ENCODE assay signal across 7 mouse cellular contexts in the genomic region with DNA sequence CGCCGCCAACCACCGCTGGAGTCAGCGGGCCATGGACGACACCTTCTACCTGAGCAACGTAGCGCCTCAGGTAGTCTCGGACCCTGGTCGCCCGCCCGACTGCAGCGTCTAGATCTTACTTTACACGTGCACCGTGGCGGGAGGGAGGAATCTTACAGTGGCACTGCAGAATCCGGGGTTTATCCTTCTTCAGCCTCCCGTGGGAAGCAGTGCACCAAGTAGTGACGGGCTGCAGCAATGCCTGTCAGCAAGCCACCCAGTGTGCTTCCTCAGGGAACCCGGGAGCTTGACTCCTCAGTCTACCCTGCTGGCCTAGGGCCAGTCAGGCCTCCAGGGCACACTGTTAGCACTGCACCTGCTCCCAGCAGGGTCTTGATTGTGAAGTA. TPM values are rescaled to one million over a fixed set of nuclear protein-coding genes. Genes with fewer than 3 reads are reported as not detected.
DNase-seq lines count a peak whose midpoint lies in the region; ATAC-seq and TF ChIP-seq lines count a peak whose summit lies in the region.

No protein-coding gene starts in this region.

- ATAC-seq in lung, postnatal 0 days = no peak; the same call in 1 of the 2 replicates
- ATAC-seq in embryonic facial prominence, embryonic 15.5 days (ENCODE audit: insufficient number of reproducible peaks, low FRiP score, low TSS enrichment, low read depth) = peak; percentile 12; the same call in 1 of the 2 replicates

- peaks cover 19% of the 10 kb centered on the region for H3K36me3 ChIP-seq in lung, postnatal 0 days (ENCODE audit: insufficient read depth, low read length)
- H3K36me3 ChIP-seq in embryonic facial prominence, embryonic 15.5 days = peaks cover 45% of the 10 kb centered on the region
- H3K36me3 ChIP-seq in limb, embryonic 10.5 days = peaks cover 49% of the 10 kb centered on the region

- TF ChIP-seq CTCF in lung, postnatal 0 days (IDR thresholded peaks at IDR 0.05) = no peak
- no peak for TF ChIP-seq CTCF in olfactory bulb, adult 2 months (IDR thresholded peaks at IDR 0.05; ENCODE audit: insufficient read depth, low read depth, low read length)

- peak overlapping the region; percentile 55 for H3K9ac ChIP-seq in lung, postnatal 0 days (replicated peaks; ENCODE audit: low read depth)
- H3K9ac ChIP-seq in embryonic facial prominence, embryonic 15.5 days = peak overlapping the region; percentile 54

- H3K27me3 ChIP-seq in lung, postnatal 0 days (replicated peaks; ENCODE audit: insufficient read depth, low read length) = no peaks in the 10 kb centered on the region
- H3K27me3 ChIP-seq in embryonic facial prominence, embryonic 15.5 days = no peaks in the 10 kb centered on the region
- no peaks in the 10 kb centered on the region for H3K27me3 ChIP-seq in limb, embryonic 10.5 days (ENCODE audit: low read depth, poor library complexity, severe bottlenecking)

- H3K4me1 ChIP-seq in lung, postnatal 0 days (ENCODE audit: insufficient read depth, low read depth, low read length) = peaks cover 5% of the 10 kb centered on the region; the same call in 1 of the 2 replicates
- peaks cover 13% of the 10 kb centered on the region for H3K4me1 ChIP-seq in embryonic facial prominence, embryonic 15.5 days
- H3K4me1 ChIP-seq in limb, embryonic 10.5 days = peaks cover 19% of the 10 kb centered on the region
- peaks cover 25% of the 10 kb centered on the region for H3K4me1 ChIP-seq in olfactory bulb, adult 2 months (ENCODE audit: control insufficient read depth, insufficient read depth, low read length)

- H3K27ac ChIP-seq in lung, postnatal 0 days (ENCODE audit: low read length) = peak overlapping the region; percentile 86; the same call in 1 of the 2 replicates
- H3K27ac ChIP-seq in embryonic facial prominence, embryonic 15.5 days (replicated peaks) = peak overlapping the region; percentile 89
- H3K27ac ChIP-seq in limb, embryonic 10.5 days = peak overlapping the region; percentile 93
- H3K27ac ChIP-seq in olfactory bulb, adult 2 months (ENCODE audit: insufficient read depth, low read depth, low read length) = peak overlapping the region; percentile 93

- no peak for TF ChIP-seq POLR2A in olfactory bulb, adult 2 months (IDR thresholded peaks at IDR 0.05; ENCODE audit: insufficient read depth, low read depth, low read length)

- H3K9me3 ChIP-seq in lung, postnatal 0 days (ENCODE audit: low read length) = no peaks in the 10 kb centered on the region
- H3K9me3 ChIP-seq in embryonic facial prominence, embryonic 15.5 days (replicated peaks) = no peaks in the 10 kb centered on the region; the same call in 1 of the 2 replicates
- no peaks in the 10 kb centered on the region; the same call in 1 of the 2 replicates for H3K9me3 ChIP-seq in limb, embryonic 10.5 days (replicated peaks)

- no peak for TF ChIP-seq EP300 in lung, postnatal 0 days (IDR thresholded peaks at IDR 0.05)

- H3K4me2 ChIP-seq in lung, postnatal 0 days (replicated peaks; ENCODE audit: low read depth, low read length) = peak overlapping the region; percentile 96
- H3K4me2 ChIP-seq in embryonic facial prominence, embryonic 15.5 days (replicated peaks) = peak overlapping the region; percentile 97

- H3K4me3 ChIP-seq in lung, postnatal 0 days (ENCODE audit: low read depth, low read length) = peak overlapping the region; percentile 57
- H3K4me3 ChIP-seq in embryonic facial prominence, embryonic 15.5 days (replicated peaks) = peak overlapping the region; percentile 73
- H3K4me3 ChIP-seq in limb, embryonic 10.5 days = peak overlapping the region; percentile 80
- H3K4me3 ChIP-seq in olfactory bulb, adult 2 months (ENCODE audit: insufficient read depth, low read depth, low read length) = peak overlapping the region; percentile 63

- 1% methylated on average over 19 of the region's 19 CpGs for WGBS in lung, postnatal 0 days
- 2% methylated on average over 19 of the region's 19 CpGs for WGBS in embryonic facial prominence, embryonic 15.5 days
- WGBS in limb, embryonic 10.5 days = 4% methylated on average over 19 of the region's 19 CpGs
- WGBS in olfactory bulb, adult 2 months = under 1% methylated on average over 19 of the region's 19 CpGs

- no peak for DNase-seq in lung, postnatal 0 days (ENCODE audit: low spot score)
- DNase-seq in lung, postnatal 36 days = no peak
- no peak for DNase-seq in limb, embryonic 10.5 days (ENCODE audit: low spot score)
- no peak for DNase-seq in thymus, postnatal 25 days
- DNase-seq in spleen, postnatal 14 days (ENCODE audit: low spot score in 2 of 2) = no peak

RNA-seq across cellular contexts. Expression of gene Endog, which starts 0.7 kb away (rescaled TPM):
- polyA plus RNA-seq in lung, postnatal 0 days (2015; fragmentation: Nextera tagmentation; extraction: Ambion mirVana) = 19.6 and 24.4 TPM in 2 replicates
- polyA plus RNA-seq in embryonic facial prominence, embryonic 15.5 days (2015; fragmentation: Nextera tagmentation; extraction: Ambion mirVana) = 17.7 and 18.9 TPM in 2 replicates
- 15.2 and 19.5 TPM in 2 replicates for polyA plus RNA-seq in limb, embryonic 10.5 days (2016; fragmentation: Nextera tagmentation; extraction: Ambion mirVana)
- polyA plus RNA-seq in olfactory bulb, adult 2 months (2012; ENCODE audit: insufficient read depth, insufficient read length, low replicate concordance, missing spikeins) = not detected in 2 replicates

RNA-seq across cellular contexts. Expression of gene Spout1, which starts 6.3 kb away (rescaled TPM):
- polyA plus RNA-seq in lung, postnatal 0 days (2015; fragmentation: Nextera tagmentation; extraction: Ambion mirVana) = 21.7 and 23.4 TPM in 2 replicates
- polyA plus RNA-seq in embryonic facial prominence, embryonic 15.5 days (2015; fragmentation: Nextera tagmentation; extraction: Ambion mirVana) = 75.8 and 77.2 TPM in 2 replicates
- 104 and 107 TPM in 2 replicates for polyA plus RNA-seq in limb, embryonic 10.5 days (2016; fragmentation: Nextera tagmentation; extraction: Ambion mirVana)
- polyA plus RNA-seq in olfactory bulb, adult 2 months (2012; ENCODE audit: insufficient read depth, insufficient read length, low replicate concordance, missing spikeins) = not detected in 2 replicates

RNA-seq across cellular contexts. Expression of gene Kyat1, which starts 33.7 kb away (rescaled TPM):
- polyA plus RNA-seq in lung, postnatal 0 days (2015; fragmentation: Nextera tagmentation; extraction: Ambion mirVana) = 12.7 and 17.1 TPM in 2 replicates
- polyA plus RNA-seq in embryonic facial prominence, embryonic 15.5 days (2015; fragmentation: Nextera tagmentation; extraction: Ambion mirVana) = 14.7 and 15.5 TPM in 2 replicates
- polyA plus RNA-seq in limb, embryonic 10.5 days (2016; fragmentation: Nextera tagmentation; extraction: Ambion mirVana) = 7.5 and 8.4 TPM in 2 replicates
- polyA plus RNA-seq in olfactory bulb, adult 2 months (2012; ENCODE audit: insufficient read depth, insufficient read length, low replicate concordance, missing spikeins) = not detected in 2 replicates

RNA-seq across cellular contexts. Expression of gene Tbc1d13, which starts 38.4 kb away (rescaled TPM):
- 4.5 and 6.5 TPM in 2 replicates for polyA plus RNA-seq in lung, postnatal 0 days (2015; fragmentation: Nextera tagmentation; extraction: Ambion mirVana)
- 6.9 and 9.3 TPM in 2 replicates for polyA plus RNA-seq in embryonic facial prominence, embryonic 15.5 days (2015; fragmentation: Nextera tagmentation; extraction: Ambion mirVana)
- 6.8 and 8.1 TPM in 2 replicates for polyA plus RNA-seq in limb, embryonic 10.5 days (2016; fragmentation: Nextera tagmentation; extraction: Ambion mirVana)
- not detected in 2 replicates for polyA plus RNA-seq in olfactory bulb, adult 2 months (2012; ENCODE audit: insufficient read depth, insufficient read length, low replicate concordance, missing spikeins)

RNA-seq across cellular contexts. Expression of gene Zer1, which starts 47.6 kb away (rescaled TPM):
- polyA plus RNA-seq in lung, postnatal 0 days (2015; fragmentation: Nextera tagmentation; extraction: Ambion mirVana) = 4.9 and 5.0 TPM in 2 replicates
- 9.3 and 10.1 TPM in 2 replicates for polyA plus RNA-seq in embryonic facial prominence, embryonic 15.5 days (2015; fragmentation: Nextera tagmentation; extraction: Ambion mirVana)
- polyA plus RNA-seq in limb, embryonic 10.5 days (2016; fragmentation: Nextera tagmentation; extraction: Ambion mirVana) = 6.5 and 9.3 TPM in 2 replicates
- polyA plus RNA-seq in olfactory bulb, adult 2 months (2012; ENCODE audit: insufficient read depth, insufficient read length, low replicate concordance, missing spikeins) = not detected in 2 replicates

Comparison
In these comparisons a context has a peak if more than half of its experiments do, and no peak if none do; other contexts are left out.
1. RNA of gene Endog, which starts 0.7 kb away (polyA plus RNA-seq): 19.6 to 24.4 TPM in lung, postnatal 0 days, 17.7 to 18.9 TPM in embryonic facial prominence, embryonic 15.5 days and 15.2 to 19.5 TPM in limb, embryonic 10.5 days; not detected in olfactory bulb, adult 2 months; every median in the first group is over 10 times any median in the second.
2. RNA of gene Spout1, which starts 6.3 kb away (polyA plus RNA-seq): 104 to 107 TPM in limb, embryonic 10.5 days, 75.8 to 77.2 TPM in embryonic facial prominence, embryonic 15.5 days and 21.7 to 23.4 TPM in lung, postnatal 0 days; not detected in olfactory bulb, adult 2 months; every median in the first group is over 10 times any median in the second.
3. Peak in every context shown above with its lines, with median percentiles within 50 percentile points of each other: H3K27ac ChIP-seq and H3K4me3 ChIP-seq.